Mouse (Mus musculus): ENCODE measurements around the gene Susd3. TPM values are rescaled to one million over a fixed set of nuclear protein-coding genes. Genes with fewer than 3 reads are reported as not detected.

The Susd3 gene
- polyA plus RNA-seq, 1 experiment: 3.2 TPM

DNA sequence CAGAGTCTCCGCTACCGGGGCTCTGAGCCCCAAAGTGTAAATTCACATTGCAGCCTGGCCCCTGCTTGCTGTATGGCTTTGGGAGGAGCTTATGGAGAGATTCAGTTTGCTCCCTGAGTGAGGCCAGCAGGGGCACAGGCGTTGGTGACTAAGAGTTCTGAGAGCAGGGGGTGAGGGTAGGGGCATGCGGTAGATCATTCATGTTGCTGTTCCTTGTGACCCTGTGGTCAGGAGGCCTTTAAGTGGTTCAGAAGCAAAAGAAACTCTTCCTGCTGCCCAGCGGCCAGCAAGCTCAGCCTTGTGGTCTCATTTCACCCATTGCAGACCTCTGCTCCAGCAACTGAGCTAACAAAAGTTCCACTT lies 56.9 kb downstream of the Susd3 start:
- H3K4me1 ChIP-seq (ENCODE audit: control insufficient read depth, insufficient read depth, low read length): peaks cover 4% of the 10 kb centered on the region; the same call in 1 of the 2 replicates
- TF ChIP-seq POLR2A (IDR thresholded peaks at IDR 0.05; ENCODE audit: extremely low read depth, insufficient read depth, low read length): no peak
- TF ChIP-seq CTCF (IDR thresholded peaks at IDR 0.05; ENCODE audit: extremely low read depth, insufficient read depth, low read length): no peak
- no peak overlapping the region for H3K27ac ChIP-seq (ENCODE audit: insufficient read depth, low read length)
- no peak overlapping the region for H3K4me3 ChIP-seq (ENCODE audit: insufficient read depth, low read length)

DNA sequence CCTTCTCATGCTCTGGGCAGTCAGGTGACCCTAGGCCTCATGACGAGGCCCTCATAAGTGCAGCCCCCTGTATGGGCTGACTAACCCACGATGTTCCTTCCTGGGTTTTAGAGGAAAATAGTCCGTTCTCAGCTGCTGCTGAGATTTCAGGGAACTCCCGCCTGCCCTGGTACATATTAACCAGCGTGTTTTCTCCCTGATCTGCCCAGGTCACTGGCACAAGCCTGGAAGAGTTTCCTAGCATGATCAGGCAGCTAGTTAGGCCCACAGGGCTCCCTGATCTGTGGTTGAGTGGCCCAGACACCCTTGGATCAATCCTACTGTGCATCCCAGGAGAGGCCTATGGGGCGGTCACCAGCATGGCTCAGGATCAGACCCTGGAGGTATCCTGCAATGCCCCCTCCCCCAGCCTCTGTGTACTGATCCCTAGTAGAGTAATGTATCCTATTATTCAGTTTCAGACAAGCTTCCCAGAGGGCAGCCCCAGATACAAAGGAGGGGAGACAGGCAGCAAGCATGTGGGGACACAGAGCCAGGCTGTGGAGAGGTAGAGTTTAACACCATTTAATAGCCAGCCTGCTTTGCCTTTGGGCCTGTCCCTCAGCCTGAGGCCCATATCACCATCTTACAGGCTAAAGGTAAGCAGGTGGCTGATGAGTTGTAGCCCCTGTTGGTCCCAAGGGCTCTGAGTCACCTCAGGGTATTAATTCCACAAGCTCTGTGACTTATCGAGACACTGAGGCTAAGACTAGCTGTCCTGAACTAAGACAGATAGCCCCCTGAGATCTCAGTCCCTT lies 57.4 kb downstream of the Susd3 start:
- Histone ChIP-seq H3K4me3 (ENCODE audit: insufficient read depth, low read length) (no peak overlapping the region), H3K4me1 (ENCODE audit: control insufficient read depth, insufficient read depth, low read length) (peaks cover 4% of the 10 kb centered on the region; the same call in 1 of the 2 replicates), H3K27ac (ENCODE audit: insufficient read depth, low read length) (no peak overlapping the region)
- no peak for TF ChIP-seq CTCF (IDR thresholded peaks at IDR 0.05; ENCODE audit: extremely low read depth, insufficient read depth, low read length)
- no peak for TF ChIP-seq POLR2A (IDR thresholded peaks at IDR 0.05; ENCODE audit: extremely low read depth, insufficient read depth, low read length)

DNA sequence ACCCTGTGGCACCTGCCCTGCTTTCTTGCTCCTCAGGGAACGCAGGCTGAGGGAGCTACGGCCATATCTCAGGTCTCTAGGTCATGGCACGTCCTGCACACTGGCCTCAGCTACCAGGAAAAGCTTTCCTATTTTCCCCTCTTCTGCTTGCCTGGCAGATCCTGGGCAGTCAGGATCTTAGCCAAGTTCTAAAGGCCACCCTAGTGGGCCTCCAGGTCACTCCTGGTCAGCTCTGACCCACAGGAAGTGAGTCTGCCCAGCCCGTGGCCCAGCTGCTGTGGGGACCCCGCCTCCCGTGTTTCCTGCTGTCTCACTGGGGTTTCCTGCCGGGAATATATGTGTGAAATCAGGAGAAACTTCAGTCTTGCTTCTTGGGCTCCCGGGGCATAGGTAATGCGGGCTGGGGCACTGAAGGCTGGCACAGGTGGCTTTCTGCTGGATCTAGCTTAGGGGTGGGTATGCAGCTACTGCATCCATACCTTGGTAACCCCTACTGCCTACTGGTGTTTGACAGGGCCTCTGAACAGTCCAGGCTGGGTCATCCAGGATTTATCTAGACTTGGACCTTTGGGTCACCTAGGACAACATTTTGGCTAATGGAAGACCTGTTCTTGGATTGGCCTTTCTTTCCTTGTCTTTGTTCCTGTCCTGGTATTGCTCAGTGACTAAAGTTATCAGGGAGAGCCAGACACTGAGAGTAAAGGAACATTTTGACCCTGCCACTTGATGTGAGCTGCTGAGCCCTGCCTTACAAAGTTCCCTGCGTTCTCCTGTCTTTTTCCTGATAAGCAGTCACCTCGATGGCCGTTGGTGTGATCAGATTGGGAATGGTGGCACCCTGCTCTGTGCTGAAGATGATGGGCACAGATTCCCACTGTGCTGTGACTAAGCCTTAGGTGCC lies 58.3 kb downstream of the Susd3 start:
- TF ChIP-seq CTCF (IDR thresholded peaks at IDR 0.05; ENCODE audit: extremely low read depth, insufficient read depth, low read length) (no peak), POLR2A (IDR thresholded peaks at IDR 0.05; ENCODE audit: extremely low read depth, insufficient read depth, low read length) (no peak)
- Histone ChIP-seq H3K4me1 (ENCODE audit: control insufficient read depth, insufficient read depth, low read length) (peaks cover 4% of the 10 kb centered on the region; the same call in 1 of the 2 replicates), H3K27ac (ENCODE audit: insufficient read depth, low read length) (no peak overlapping the region), H3K4me3 (ENCODE audit: insufficient read depth, low read length) (no peak overlapping the region)

DNA sequence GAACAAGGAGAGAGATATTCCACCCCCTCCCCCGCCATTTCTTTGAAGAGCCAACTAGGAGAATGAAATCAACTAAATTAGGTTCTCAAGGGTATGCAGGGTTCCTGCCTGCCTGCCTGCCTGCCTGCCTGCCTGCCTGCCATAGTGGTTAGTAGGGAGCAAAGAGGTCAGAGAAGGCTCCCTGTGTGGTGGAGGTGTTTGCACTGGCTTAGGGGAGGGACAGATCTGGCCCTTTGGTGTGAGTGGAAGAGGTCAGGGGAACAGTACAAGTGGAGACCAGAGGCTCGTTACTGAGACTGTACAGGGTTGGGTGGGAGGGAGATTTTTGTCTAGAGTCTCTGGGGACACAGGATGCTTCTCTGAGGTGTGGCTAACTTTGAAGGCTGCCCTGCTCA lies 59.5 kb downstream of the Susd3 start:
- Histone ChIP-seq H3K27ac (ENCODE audit: insufficient read depth, low read length) (no peak overlapping the region), H3K4me3 (ENCODE audit: insufficient read depth, low read length) (no peak overlapping the region), H3K4me1 (ENCODE audit: control insufficient read depth, insufficient read depth, low read length) (peaks cover 4% of the 10 kb centered on the region; the same call in 1 of the 2 replicates)
- TF ChIP-seq POLR2A (IDR thresholded peaks at IDR 0.05; ENCODE audit: extremely low read depth, insufficient read depth, low read length) (no peak), CTCF (IDR thresholded peaks at IDR 0.05; ENCODE audit: extremely low read depth, insufficient read depth, low read length) (no peak)

DNA sequence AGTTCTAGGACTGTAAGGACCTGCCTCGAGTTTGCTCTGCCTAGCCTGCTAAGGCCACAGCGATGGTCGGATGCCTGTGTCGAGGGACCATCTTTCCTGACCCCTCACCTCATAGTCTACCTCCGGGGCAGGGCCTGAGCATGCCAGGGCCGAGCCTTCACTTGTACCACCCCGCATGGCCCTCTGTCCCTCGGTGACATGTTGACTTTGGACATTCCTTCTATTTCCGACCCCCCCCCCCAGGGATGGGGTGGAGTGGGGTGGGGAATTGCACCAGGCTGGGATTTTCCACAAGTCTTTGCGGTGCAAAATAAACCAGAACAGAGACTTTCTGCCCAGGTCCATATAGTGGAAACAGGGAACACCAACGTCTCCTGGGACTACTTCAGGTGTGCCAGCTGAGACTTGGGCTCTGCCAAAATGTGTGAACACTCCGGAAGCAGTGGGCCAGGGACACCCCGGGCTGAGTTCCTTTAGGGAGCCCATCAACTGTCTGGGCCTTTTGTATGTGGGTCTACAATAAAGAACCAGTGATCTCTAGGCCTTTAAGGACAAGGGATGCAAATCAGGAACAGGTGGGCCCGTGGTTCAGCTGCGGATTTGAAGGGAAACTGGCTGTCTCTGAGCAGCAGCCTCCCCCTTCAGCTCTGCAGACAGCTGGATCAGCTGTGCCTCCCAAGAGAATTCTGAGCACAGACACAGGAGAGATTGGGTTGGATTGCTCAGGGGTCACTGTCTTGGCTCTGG lies 60.1 kb downstream of the Susd3 start:
- 0 out of 2 replicates have a peak overlapping the region, but pooled peaks have one; percentile 91 for H3K27ac ChIP-seq (ENCODE audit: insufficient read depth, low read length)

DNA sequence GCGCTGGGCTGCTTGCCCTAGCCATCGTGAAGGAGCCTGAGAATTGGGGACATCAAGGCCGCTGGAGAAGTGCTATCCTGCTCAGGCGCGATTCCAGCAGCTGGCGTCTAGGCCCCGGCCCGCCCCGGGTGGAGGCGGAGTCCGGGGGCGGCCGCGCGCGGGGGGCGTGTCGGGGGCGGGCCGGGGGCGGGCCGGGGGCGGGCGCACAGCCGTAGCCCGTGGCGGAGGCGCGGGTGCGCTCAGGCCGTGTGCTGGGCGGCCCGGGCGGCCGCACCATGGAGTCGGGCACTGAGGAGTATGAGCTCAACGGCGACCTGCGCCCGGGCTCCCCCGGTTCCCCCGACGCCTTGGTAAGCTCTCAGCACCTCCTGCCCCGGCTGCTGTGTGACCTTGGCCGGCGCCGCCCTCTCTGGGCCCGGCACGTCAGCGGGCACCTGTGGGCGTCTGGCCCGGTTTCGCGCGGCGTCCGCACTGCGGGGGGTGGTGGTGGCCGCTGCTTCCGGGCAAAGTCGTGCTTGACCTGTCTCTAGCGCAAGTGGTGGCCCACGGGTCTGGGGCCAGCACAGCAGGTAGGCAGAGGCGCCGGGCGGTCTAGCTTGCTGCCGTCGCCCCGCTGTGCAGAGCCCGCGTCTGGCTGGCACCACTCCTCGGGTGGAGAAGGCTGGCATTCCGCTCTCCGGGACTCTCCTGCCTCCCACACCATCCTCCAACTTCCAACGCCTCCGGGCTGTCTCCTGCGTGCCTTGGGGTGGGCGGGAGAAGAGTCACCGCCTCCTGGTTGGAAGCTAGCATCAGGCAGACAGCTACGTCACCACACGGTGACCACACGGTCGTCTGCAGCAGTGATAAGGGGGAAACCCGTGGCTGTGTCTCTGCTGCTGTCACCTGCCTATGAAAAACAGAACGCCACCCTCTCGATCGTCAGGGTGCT lies 61.0 kb downstream of the Susd3 start, which contains the start of gene Ninj1:
TSS of gene Ninj1 (plus strand) at position 198 of the 931 bp plus-strand sequence.
- Histone ChIP-seq H3K4me1 (ENCODE audit: control insufficient read depth, insufficient read depth, low read length) (peaks cover 4% of the 10 kb centered on the region; the same call in 1 of the 2 replicates), H3K27ac (ENCODE audit: insufficient read depth, low read length) (peak within 1 kb of the TSS; percentile 91), H3K4me3 (ENCODE audit: insufficient read depth, low read length) (peak within 1 kb of the TSS; percentile 40)
- TF ChIP-seq CTCF (IDR thresholded peaks at IDR 0.05; ENCODE audit: extremely low read depth, insufficient read depth, low read length) (no peak), POLR2A (IDR thresholded peaks at IDR 0.05; ENCODE audit: extremely low read depth, insufficient read depth, low read length) (peak; percentile 45)

More for the DNA sequence above, 60.1 kb downstream of the Susd3 start:
- no peak for TF ChIP-seq POLR2A (IDR thresholded peaks at IDR 0.05; ENCODE audit: extremely low read depth, insufficient read depth, low read length)
- TF ChIP-seq CTCF (IDR thresholded peaks at IDR 0.05; ENCODE audit: extremely low read depth, insufficient read depth, low read length): no peak
- peaks cover 4% of the 10 kb centered on the region; the same call in 1 of the 2 replicates for H3K4me1 ChIP-seq (ENCODE audit: control insufficient read depth, insufficient read depth, low read length)
- H3K4me3 ChIP-seq (ENCODE audit: insufficient read depth, low read length): peak overlapping the region; percentile 40

DNA sequence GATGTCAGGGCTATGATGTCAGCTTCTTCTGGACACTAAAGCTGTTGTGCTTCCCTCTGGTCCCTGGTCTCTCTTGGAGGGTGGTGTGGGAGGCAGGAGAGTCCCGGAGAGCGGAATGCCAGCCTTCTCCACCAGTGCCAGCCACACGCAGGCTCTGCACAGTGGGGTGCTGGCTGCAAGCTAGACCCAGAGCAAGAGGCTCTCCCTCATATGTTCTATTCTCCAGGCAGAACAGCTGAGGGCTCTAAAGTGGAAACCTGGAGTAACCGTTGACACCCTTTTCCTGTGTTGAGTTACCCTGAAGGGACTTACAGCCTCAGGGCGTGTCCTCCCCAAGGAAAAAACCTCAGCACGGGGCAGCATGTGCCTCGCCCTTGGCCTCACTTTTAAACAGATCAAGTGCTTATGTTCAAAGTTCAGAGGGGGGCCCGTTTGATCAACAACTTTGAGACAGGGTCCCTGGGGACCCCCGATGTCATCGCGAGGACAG lies 61.7 kb downstream of the Susd3 start:
- peaks cover 5% of the 10 kb centered on the region; the same call in 1 of the 2 replicates for H3K4me1 ChIP-seq (ENCODE audit: control insufficient read depth, insufficient read depth, low read length)
- peak overlapping the region; percentile 40 for H3K4me3 ChIP-seq (ENCODE audit: insufficient read depth, low read length)

DNA sequence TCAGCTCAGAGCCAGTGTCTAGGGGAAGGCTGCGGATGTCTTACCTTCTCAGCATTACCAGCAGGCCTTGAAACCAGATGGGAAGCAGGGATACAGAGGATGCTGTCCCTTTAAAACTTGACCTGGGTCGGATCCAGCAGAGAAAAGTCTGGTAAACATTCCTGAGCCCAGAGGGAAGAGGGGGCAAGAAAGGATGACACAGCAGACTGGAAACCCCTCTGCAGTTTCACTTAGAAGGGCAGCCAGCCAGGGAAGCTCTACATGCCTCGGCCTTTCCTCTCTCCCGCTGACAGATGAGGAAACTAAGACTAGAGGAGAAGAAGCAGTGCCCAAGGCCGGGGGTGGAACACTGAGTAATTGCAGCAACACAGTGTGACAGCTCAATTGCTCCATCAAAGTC lies 64.9 kb downstream of the Susd3 start:
- Histone ChIP-seq H3K4me3 (ENCODE audit: insufficient read depth, low read length) (no peak overlapping the region), H3K27ac (ENCODE audit: insufficient read depth, low read length) (no peak overlapping the region), H3K4me1 (ENCODE audit: control insufficient read depth, insufficient read depth, low read length) (peaks cover 8% of the 10 kb centered on the region)
- TF ChIP-seq POLR2A (IDR thresholded peaks at IDR 0.05; ENCODE audit: extremely low read depth, insufficient read depth, low read length) (no peak), CTCF (IDR thresholded peaks at IDR 0.05; ENCODE audit: extremely low read depth, insufficient read depth, low read length) (no peak)

More for the DNA sequence above, 61.7 kb downstream of the Susd3 start:
- no peak for TF ChIP-seq CTCF (IDR thresholded peaks at IDR 0.05; ENCODE audit: extremely low read depth, insufficient read depth, low read length)
- TF ChIP-seq POLR2A (IDR thresholded peaks at IDR 0.05; ENCODE audit: extremely low read depth, insufficient read depth, low read length): no peak
- H3K27ac ChIP-seq (ENCODE audit: insufficient read depth, low read length): peak overlapping the region; percentile 27

All from cortical plate, adult 2 months (tissue).